Mouse (Mus musculus) CH12.LX (cell line): ENCODE data around the gene Rreb1.

Experiments used
- CHD2 ChIP-seq: IDR thresholded peaks from 2 replicates; pipeline ENCODE4 v1.6.1; 2011; ENCODE audit warnings: low read length, improper control_type of control experiment
- CTCF ChIP-seq, 2 experiments: IDR thresholded peaks in 1 of 2; conservative IDR thresholded peaks in 1 of 2; 2 replicates each; pipeline ENCODE4 v1.5.1; 2011 to 2012; ENCODE audit warnings: low read depth in 2 of 2, low read length in 2 of 2, improper control_type of control experiment in 1 of 2, inconsistent platforms in 1 of 2, mild to moderate bottlenecking in 1 of 2, moderate library complexity in 1 of 2
- EP300 ChIP-seq: IDR thresholded peaks from 2 replicates; pipeline ENCODE4 v1.6.1; 2011; ENCODE audit warnings: low read length, improper control_type of control experiment
- MYC ChIP-seq: IDR thresholded peaks from 2 replicates; pipeline ENCODE4 v1.6.1; 2011; ENCODE audit warnings: low read depth, mild to moderate bottlenecking, improper control_type of control experiment, low read length
- POLR2A ChIP-seq: IDR thresholded peaks from 2 replicates; pipeline ENCODE4 v1.6.1; 2011; ENCODE audit warnings: low read depth, mild to moderate bottlenecking, improper control_type of control experiment, low read length
- SIN3A ChIP-seq: IDR thresholded peaks from 2 replicates; pipeline ENCODE4 v1.6.1; 2012; ENCODE audit warnings: low read length, improper control_type of control experiment, inconsistent platforms
- SMC3 ChIP-seq: IDR thresholded peaks from 2 replicates; pipeline ENCODE4 v1.6.1; 2011; ENCODE audit warnings: low read depth, low read length, improper control_type of control experiment
- TCF12 ChIP-seq: IDR thresholded peaks from 2 replicates; pipeline ENCODE4 v1.6.1; 2014; ENCODE audit warnings: low read depth, mild to moderate bottlenecking, inconsistent platforms, low read length, improper control_type of control experiment

DNA sequence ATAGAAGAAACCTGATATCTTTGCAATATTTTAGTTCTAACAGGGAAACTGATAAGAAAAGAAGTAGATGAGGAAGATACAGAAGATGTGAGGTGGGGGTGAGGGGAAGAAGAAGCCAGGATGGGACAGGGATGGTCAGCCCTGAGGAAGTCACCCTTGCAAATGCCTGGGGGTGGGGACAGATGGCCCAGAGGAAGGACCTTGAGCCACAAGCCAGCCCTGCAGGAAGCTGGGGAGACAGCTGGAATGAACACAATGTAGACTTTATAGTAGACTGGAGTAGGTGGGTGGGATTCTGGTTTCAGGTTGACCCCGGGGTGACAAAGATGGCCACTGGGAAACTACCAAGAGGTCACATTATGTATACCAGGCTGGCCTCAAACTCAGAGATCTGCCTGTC is 176.1 kb downstream of the Rreb1 start:
- TF ChIP-seq SIN3A (no peak), POLR2A (no peak), TCF12 (no peak), CTCF (conservative IDR thresholded peaks at IDR 0.05 in 1 of 2, IDR thresholded peaks at IDR 0.05 in 1 of 2; ENCODE audit: low read depth in 2 of 2, low read length in 2 of 2) (no peak), CHD2 (no peak), MYC (no peak), SMC3 (no peak), EP300 (no peak)
